ENCODE assay signal across 8 mouse cellular contexts in genomic region chr17:8468716-8469344, GRCm38 (mm10). TPM values are rescaled to one million over a fixed set of nuclear protein-coding genes. Genes with fewer than 3 reads are reported as not detected.
A peak's percentile ranks its signal among the peaks of the same experiment; 100 is the strongest.
DNase-seq lines count a peak whose midpoint lies in the region; ATAC-seq and TF ChIP-seq lines count a peak whose summit lies in the region.

No protein-coding gene starts in this region.

- no peak for TF ChIP-seq POLR2A in liver, adult 2 months (IDR thresholded peaks at IDR 0.05; ENCODE audit: extremely low read depth, insufficient read depth, low read length)

- H3K27ac ChIP-seq in embryonic facial prominence, embryonic 11.5 days (replicated peaks; ENCODE audit: low read depth, low read length), result no peak overlapping the region
- H3K27ac ChIP-seq in kidney, postnatal 0 days, result no peak overlapping the region
- no peak overlapping the region for H3K27ac ChIP-seq in liver, adult 2 months (replicated peaks; ENCODE audit: insufficient read depth, low read depth, low read length)
- H3K27ac ChIP-seq in neural tube, embryonic 11.5 days (ENCODE audit: low read depth, low read length), result no peak overlapping the region
- H3K27ac ChIP-seq in stomach, embryonic 16.5 days (ENCODE audit: low read length), result no peak overlapping the region

- TF ChIP-seq CTCF in kidney, postnatal 0 days (IDR thresholded peaks at IDR 0.05; ENCODE audit: low read depth), result peak; percentile 94
- peak; percentile 87 for TF ChIP-seq CTCF in liver, adult 2 months (IDR thresholded peaks at IDR 0.05; ENCODE audit: low read depth, low read length)

- WGBS in embryonic facial prominence, embryonic 11.5 days, result 15% methylated on average over 19 of the region's 19 CpGs
- 16% methylated on average over 19 of the region's 19 CpGs for WGBS in kidney, postnatal 0 days
- 15% methylated on average over 19 of the region's 19 CpGs for WGBS in liver, adult 2 months
- WGBS in neural tube, embryonic 11.5 days, result 17% methylated on average over 19 of the region's 19 CpGs
- 16% methylated on average over 19 of the region's 19 CpGs for WGBS in stomach, embryonic 16.5 days

- peak; percentile 64 for DNase-seq in A20 (ENCODE audit: low read depth, low spot score)
- DNase-seq in adrenal gland, postnatal 14 days, result peak; percentile 90
- DNase-seq in embryonic facial prominence, embryonic 11.5 days (ENCODE audit: low spot score), result peak; percentile 89
- peak; percentile 35 to 60 for DNase-seq in heart, adult 9 months (ENCODE audit: low spot score in 2 of 2)
- DNase-seq in kidney, postnatal 0 days (ENCODE audit: low spot score), result peak; percentile 85
- peak; percentile 34 for DNase-seq in liver, adult 2 months (ENCODE audit: extremely low read depth, low read depth, low spot score)
- peak; percentile 87 for DNase-seq in neural tube, embryonic 11.5 days (ENCODE audit: low spot score)

- no peaks in the 10 kb centered on the region for H3K79me2 ChIP-seq in liver, adult 2 months (ENCODE audit: control insufficient read depth, insufficient read depth, low read length)

- no peak overlapping the region for H3K9ac ChIP-seq in embryonic facial prominence, embryonic 11.5 days (replicated peaks; ENCODE audit: low read length)
- no peak overlapping the region for H3K9ac ChIP-seq in kidney, postnatal 0 days (ENCODE audit: low read depth, low read length)
- H3K9ac ChIP-seq in liver, adult 2 months (ENCODE audit: low read depth, low read length), result no peak overlapping the region
- H3K9ac ChIP-seq in neural tube, embryonic 11.5 days (ENCODE audit: low read length), result no peak overlapping the region
- H3K9ac ChIP-seq in stomach, embryonic 16.5 days (ENCODE audit: low read length), result no peak overlapping the region

- no peaks in the 10 kb centered on the region for H3K9me3 ChIP-seq in embryonic facial prominence, embryonic 11.5 days (replicated peaks; ENCODE audit: control insufficient read depth, low read length)
- no peaks in the 10 kb centered on the region for H3K9me3 ChIP-seq in kidney, postnatal 0 days (replicated peaks; ENCODE audit: low read length)
- no peaks in the 10 kb centered on the region for H3K9me3 ChIP-seq in neural tube, embryonic 11.5 days (ENCODE audit: control insufficient read depth, low read length)
- no peaks in the 10 kb centered on the region for H3K9me3 ChIP-seq in stomach, embryonic 16.5 days (replicated peaks; ENCODE audit: control insufficient read depth, low read length)

- H3K4me3 ChIP-seq in embryonic facial prominence, embryonic 11.5 days (ENCODE audit: low read depth, low read length), result no peak overlapping the region
- H3K4me3 ChIP-seq in kidney, postnatal 0 days (replicated peaks; ENCODE audit: low read depth, low read length), result no peak overlapping the region
- no peak overlapping the region for H3K4me3 ChIP-seq in liver, adult 2 months (ENCODE audit: insufficient read depth, low read depth, low read length)
- H3K4me3 ChIP-seq in neural tube, embryonic 11.5 days (ENCODE audit: low read depth, low read length), result no peak overlapping the region
- H3K4me3 ChIP-seq in stomach, embryonic 16.5 days (replicated peaks; ENCODE audit: low read length), result no peak overlapping the region

- ATAC-seq in embryonic facial prominence, embryonic 11.5 days (replicated peaks; ENCODE audit: insufficient number of reproducible peaks, low FRiP score, low TSS enrichment, low read depth), result peak; percentile 29; the same call in 1 of the 2 replicates
- peak; percentile 74 for ATAC-seq in kidney, postnatal 0 days (replicated peaks; ENCODE audit: low FRiP score, low read depth)
- ATAC-seq in neural tube, embryonic 11.5 days (ENCODE audit: insufficient read depth, low FRiP score, low TSS enrichment), result no peak
- ATAC-seq in stomach, embryonic 16.5 days (ENCODE audit: insufficient read depth, low FRiP score), result peak; percentile 66; the same call in 1 of the 2 replicates

- H3K27me3 ChIP-seq in embryonic facial prominence, embryonic 11.5 days (ENCODE audit: control insufficient read depth, insufficient read depth, low read length), result no peaks in the 10 kb centered on the region
- H3K27me3 ChIP-seq in kidney, postnatal 0 days (ENCODE audit: insufficient read depth, low read length), result peaks cover 10% of the 10 kb centered on the region; the same call in 1 of the 2 replicates
- peaks cover 8% of the 10 kb centered on the region; the same call in 1 of the 2 replicates for H3K27me3 ChIP-seq in liver, adult 2 months (ENCODE audit: control insufficient read depth, insufficient read depth, low read length)
- no peaks in the 10 kb centered on the region for H3K27me3 ChIP-seq in neural tube, embryonic 11.5 days (ENCODE audit: control insufficient read depth, insufficient read depth, low read length)
- 0 out of 2 replicates have a peak, but pooled peaks cover 5% of the 10 kb centered on the region for H3K27me3 ChIP-seq in stomach, embryonic 16.5 days (ENCODE audit: control insufficient read depth, insufficient read depth, low read length)

- no peaks in the 10 kb centered on the region for H3K36me3 ChIP-seq in embryonic facial prominence, embryonic 11.5 days (replicated peaks; ENCODE audit: control insufficient read depth, insufficient read depth, low read depth, low read length)
- no peaks in the 10 kb centered on the region for H3K36me3 ChIP-seq in kidney, postnatal 0 days (ENCODE audit: insufficient read depth, low read length)
- H3K36me3 ChIP-seq in liver, adult 2 months (ENCODE audit: control insufficient read depth, insufficient read depth, low read length), result no peaks in the 10 kb centered on the region
- H3K36me3 ChIP-seq in neural tube, embryonic 11.5 days (ENCODE audit: control insufficient read depth, insufficient read depth, low read length), result no peaks in the 10 kb centered on the region
- no peaks in the 10 kb centered on the region for H3K36me3 ChIP-seq in stomach, embryonic 16.5 days (ENCODE audit: control insufficient read depth, insufficient read depth, low read length)

- H3K4me1 ChIP-seq in embryonic facial prominence, embryonic 11.5 days (ENCODE audit: control insufficient read depth, insufficient read depth, low read length), result no peaks in the 10 kb centered on the region
- H3K4me1 ChIP-seq in kidney, postnatal 0 days (replicated peaks; ENCODE audit: insufficient read depth, low read length), result no peaks in the 10 kb centered on the region
- no peaks in the 10 kb centered on the region for H3K4me1 ChIP-seq in liver, adult 2 months (ENCODE audit: control insufficient read depth, insufficient read depth, low read length)
- no peaks in the 10 kb centered on the region for H3K4me1 ChIP-seq in neural tube, embryonic 11.5 days (ENCODE audit: control insufficient read depth, insufficient read depth, low read length)
- H3K4me1 ChIP-seq in stomach, embryonic 16.5 days (ENCODE audit: control insufficient read depth, insufficient read depth, low read length), result no peaks in the 10 kb centered on the region

- H3K4me2 ChIP-seq in embryonic facial prominence, embryonic 11.5 days (ENCODE audit: low read depth, low read length), result no peak overlapping the region
- H3K4me2 ChIP-seq in kidney, postnatal 0 days (ENCODE audit: low read length), result no peak overlapping the region
- H3K4me2 ChIP-seq in neural tube, embryonic 11.5 days (ENCODE audit: low read depth), result no peak overlapping the region
- H3K4me2 ChIP-seq in stomach, embryonic 16.5 days (ENCODE audit: low read depth, low read length), result no peak overlapping the region

RNA-seq across cellular contexts. Expression of gene T, which starts 34.6 kb away (rescaled TPM):
- total RNA-seq in adrenal gland, postnatal 14 days (2021), result not detected in 2 replicates
- 0.27 and 0.50 TPM in 2 replicates for polyA plus RNA-seq in embryonic facial prominence, embryonic 11.5 days (2014; fragmentation: Nextera tagmentation; extraction: Ambion mirVana)
- polyA plus RNA-seq in kidney, postnatal 0 days (2015; fragmentation: Nextera tagmentation; extraction: Ambion mirVana), result 0.17 TPM in 2 replicates
- not detected in 2 replicates for total RNA-seq in liver, adult 2 months (2014; rRNA removed)
- not detected in 2 replicates for polyA plus RNA-seq in liver, adult 2 months (2012; rRNA removed)
- polyA plus RNA-seq in neural tube, embryonic 11.5 days (2014; fragmentation: Nextera tagmentation; extraction: Ambion mirVana), result 1.6 and 2.1 TPM in 2 replicates
- 0.22 and 1.1 TPM in 2 replicates for polyA plus RNA-seq in stomach, embryonic 16.5 days (2015; fragmentation: Nextera tagmentation; extraction: Ambion mirVana)

RNA-seq across cellular contexts. Expression of gene Pde10a, which starts 56.3 kb away (rescaled TPM):
- 25.0 and 33.0 TPM in 2 replicates for total RNA-seq in adrenal gland, postnatal 14 days (2021)
- 1.9 and 3.0 TPM in 2 replicates for polyA plus RNA-seq in embryonic facial prominence, embryonic 11.5 days (2014; fragmentation: Nextera tagmentation; extraction: Ambion mirVana)
- 1.3 and 2.0 TPM in 2 replicates for polyA plus RNA-seq in kidney, postnatal 0 days (2015; fragmentation: Nextera tagmentation; extraction: Ambion mirVana)
- 0.28 and 0.54 TPM in 2 replicates for total RNA-seq in liver, adult 2 months (2014; rRNA removed)
- 0.52 and 0.56 TPM in 2 replicates for polyA plus RNA-seq in liver, adult 2 months (2012; rRNA removed)
- polyA plus RNA-seq in neural tube, embryonic 11.5 days (2014; fragmentation: Nextera tagmentation; extraction: Ambion mirVana), result 5.9 and 7.5 TPM in 2 replicates
- polyA plus RNA-seq in stomach, embryonic 16.5 days (2015; fragmentation: Nextera tagmentation; extraction: Ambion mirVana), result 1.1 and 1.2 TPM in 2 replicates

Comparison
In these comparisons a context has a peak if more than half of its experiments do, and no peak if none do; other contexts are left out.
1. DNase-seq: peak in every context shown above with its lines; median percentile 90 in adrenal gland, postnatal 14 days; 89 in embryonic facial prominence, embryonic 11.5 days; 87 in neural tube, embryonic 11.5 days; 85 in kidney, postnatal 0 days; 64 in A20; 48 in heart, adult 9 months; 34 in liver, adult 2 months.